Mouse (Mus musculus) myocyte (in vitro differentiated cells): ENCODE measurements at regions not wholly inside any gene's neighbourhood (a gene's known extent, or its start where the extent isn't known, plus 50 kb on each side); places are given as distances from the start of the nearest gene placed in this dataset.

Source experiments
- CEBPB ChIP-seq: IDR thresholded peaks from 2 replicates; pipeline ENCODE4 v1.6.1; 2011; ENCODE audit warnings: mild to moderate bottlenecking, moderate library complexity; ENCODE audit not compliant: poor library complexity, insufficient read depth, severe bottlenecking
- E2F4 ChIP-seq: IDR thresholded peaks from one replicate; pipeline ENCODE4 v1.6.1; 2011; ENCODE audit warnings: mild to moderate bottlenecking, control low read depth, moderate library complexity; ENCODE audit not compliant: insufficient read depth
- MAX ChIP-seq: IDR thresholded peaks from one replicate; pipeline ENCODE4 v1.6.1; 2011; ENCODE audit warnings: low read depth, mild to moderate bottlenecking, control low read depth
- MYOD1 ChIP-seq, 3 experiments: IDR thresholded peaks; one replicate each; pipeline ENCODE4 v1.6.1; 2011; ENCODE audit warnings: control low read depth in 2 of 3, low read depth in 2 of 3, mild to moderate bottlenecking in 2 of 3, moderate library complexity in 1 of 3; ENCODE audit not compliant: insufficient read length in 2 of 3, control insufficient read depth in 1 of 3
- MYOG ChIP-seq, 3 experiments: IDR thresholded peaks; one replicate each; pipeline ENCODE4 v1.6.1; 2011; ENCODE audit warnings: control low read depth in 2 of 3, low read depth in 2 of 3, mild to moderate bottlenecking in 2 of 3; ENCODE audit not compliant: insufficient read length in 2 of 3, control insufficient read depth in 1 of 3, insufficient read depth in 1 of 3
- POLR2A ChIP-seq: IDR thresholded peaks from one replicate; pipeline ENCODE4 v1.6.1; 2011; ENCODE audit warnings: low read depth, mild to moderate bottlenecking, control low read depth, moderate library complexity; ENCODE audit not compliant: insufficient read length
- POLR2AphosphoS2 ChIP-seq: IDR thresholded peaks from one replicate; pipeline ENCODE4 v1.6.1; 2011; ENCODE audit warnings: low read depth, control low read depth; ENCODE audit not compliant: insufficient read length
- SRF ChIP-seq: IDR thresholded peaks from one replicate; pipeline ENCODE4 v1.6.1; 2011; ENCODE audit warnings: low read depth; ENCODE audit not compliant: control insufficient read depth, insufficient read length
- TCF12 ChIP-seq: IDR thresholded peaks from one replicate; pipeline ENCODE4 v1.6.1; 2011; ENCODE audit warnings: mild to moderate bottlenecking, control low read depth; ENCODE audit not compliant: poor library complexity, insufficient read depth, severe bottlenecking
- TCF3 ChIP-seq: IDR thresholded peaks from one replicate; pipeline ENCODE4 v1.6.1; 2011; ENCODE audit warnings: low read depth, control low read depth; ENCODE audit not compliant: insufficient read length
- USF1 ChIP-seq: IDR thresholded peaks from one replicate; pipeline ENCODE4 v1.6.1; 2011; ENCODE audit warnings: low read depth, mild to moderate bottlenecking, control low read depth, moderate library complexity

GRCm38 (mm10) chr7:82939536-82939935, 72.4 kb downstream of the Mex3b start:
- no peak for TF ChIP-seq E2F4
- TF ChIP-seq POLR2A = no peak
- no peak for TF ChIP-seq USF1
- TF ChIP-seq CEBPB = no peak
- TF ChIP-seq TCF12 = no peak
- TF ChIP-seq TCF3 = no peak
- no peak for TF ChIP-seq MAX
- no peak for TF ChIP-seq POLR2AphosphoS2
- TF ChIP-seq MYOG (IDR thresholded peaks at IDR 0.05; ENCODE audit: control insufficient read depth in 1 of 3, insufficient read depth in 1 of 3, insufficient read length in 2 of 3, low read depth in 2 of 3) = no peak
- no peak for TF ChIP-seq SRF
- TF ChIP-seq MYOD1 (IDR thresholded peaks at IDR 0.05; ENCODE audit: control insufficient read depth in 1 of 3, insufficient read length in 2 of 3, low read depth in 2 of 3) = no peak
